Mouse (Mus musculus) v-Abl transformed pro-B cells (cell line): ENCODE results near the gene Sppl2b.

Experiments used
- in situ Hi-C, 2 experiments: fragments of 400-800 bp; cut with MboI; formaldehyde crosslinking; loops; one replicate each; pipeline ENCODE4 v1.15.1; 2025; ENCODE audit not compliant: unreplicated experiment in 2 of 2

The Sppl2b gene

GRCm38 (mm10) chr10:80914253-80914656 lies 59.2 kb downstream of the Sppl2b start:
- in situ Hi-C loops: no loop called here

- in situ Hi-C loops: no loop called here
Observed at GRCm38 (mm10) chr10:80915260-80915659, 60.2 kb downstream of the Sppl2b start.

- in situ Hi-C loops: no loop called here
Observed at GRCm38 (mm10) chr10:80915736-80916135, 60.7 kb downstream of the Sppl2b start.

- in situ Hi-C loops: no loop called here
Observed at GRCm38 (mm10) chr10:80917336-80917778, 62.3 kb downstream of the Sppl2b start.

- in situ Hi-C loops: no loop called here
Observed at GRCm38 (mm10) chr10:80917779-80918434, 62.8 kb downstream of the Sppl2b start, which contains the start of gene Lmnb2. Gene Lmnb2 (minus strand): TSS chr10:80918245.
